Mouse (Mus musculus): ENCODE measurements around the gene Cdk17. TPM values are rescaled to one million over a fixed set of nuclear protein-coding genes. Genes with fewer than 3 reads are reported as not detected.
A peak's percentile ranks its signal among the peaks of the same experiment; 100 is the strongest.

Cdk17 gene
- polyA plus RNA-seq, 3 experiments from 2014 or later: 40.0 to 51.5 (median 43.0) TPM

DNA sequence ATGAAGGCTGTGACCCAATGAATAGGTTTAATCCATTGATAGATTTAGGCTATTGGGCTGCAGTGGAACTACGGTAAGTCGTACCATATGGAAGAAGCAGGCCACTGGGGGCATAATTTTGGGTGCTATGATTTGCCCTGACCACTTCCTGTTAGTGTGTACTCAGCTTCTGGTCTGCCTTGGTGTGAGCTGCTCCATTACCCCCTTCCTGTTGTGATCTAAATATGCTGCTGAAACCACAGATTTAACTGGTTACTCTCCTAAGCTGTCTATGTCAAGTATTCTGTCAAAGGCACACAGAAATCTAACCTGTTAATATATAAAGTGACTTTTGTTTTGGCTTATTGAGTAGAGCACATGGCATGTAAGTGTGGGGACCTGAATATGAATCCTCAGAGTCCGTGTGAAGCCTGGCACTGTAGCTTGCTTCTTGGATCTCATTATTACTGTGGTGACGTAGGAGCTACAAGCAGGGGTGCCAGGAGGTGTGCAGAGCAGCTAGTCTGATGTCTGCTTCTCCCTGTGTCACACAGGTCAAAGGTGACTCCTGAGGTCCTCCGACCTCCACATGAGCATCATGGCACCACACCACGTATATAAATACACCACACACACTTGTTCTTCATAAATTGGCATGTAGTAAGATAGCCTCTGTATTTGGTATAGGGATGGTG lies 10.6 kb downstream of the Cdk17 start:
- peak; percentile 87 for ATAC-seq

DNA sequence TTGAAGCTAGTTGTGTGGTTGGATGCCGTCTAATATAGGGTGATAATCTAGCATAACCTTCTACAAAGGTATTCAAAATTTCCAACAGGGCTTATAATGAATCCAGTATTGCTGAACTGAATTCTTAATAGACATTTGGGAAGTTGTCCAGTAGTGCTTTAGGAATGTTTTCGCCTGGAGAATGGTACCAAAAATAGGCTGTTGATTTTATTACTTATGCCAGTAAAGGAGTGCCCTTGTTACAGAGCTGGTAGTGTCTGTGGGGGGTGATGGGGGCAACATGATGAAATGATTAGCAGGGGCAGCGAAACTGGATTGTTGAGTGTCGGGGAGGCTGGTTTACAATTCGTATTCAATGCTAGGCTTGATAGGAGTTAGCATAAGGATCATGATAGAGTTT lies 16.8 kb downstream of the Cdk17 start:
- ATAC-seq: no peak

- peak; percentile 3 for ATAC-seq
These were observed 17.2 kb downstream of the Cdk17 start for GRCm38 (mm10) chr10:93177874-93178273.

GRCm38 (mm10) chr10:93178662-93179061 lies 18.0 kb downstream of the Cdk17 start:
- no peak for ATAC-seq

- peak; percentile 31 for ATAC-seq
These were observed 19.2 kb downstream of the Cdk17 start for GRCm38 (mm10) chr10:93179669-93180460.

DNA sequence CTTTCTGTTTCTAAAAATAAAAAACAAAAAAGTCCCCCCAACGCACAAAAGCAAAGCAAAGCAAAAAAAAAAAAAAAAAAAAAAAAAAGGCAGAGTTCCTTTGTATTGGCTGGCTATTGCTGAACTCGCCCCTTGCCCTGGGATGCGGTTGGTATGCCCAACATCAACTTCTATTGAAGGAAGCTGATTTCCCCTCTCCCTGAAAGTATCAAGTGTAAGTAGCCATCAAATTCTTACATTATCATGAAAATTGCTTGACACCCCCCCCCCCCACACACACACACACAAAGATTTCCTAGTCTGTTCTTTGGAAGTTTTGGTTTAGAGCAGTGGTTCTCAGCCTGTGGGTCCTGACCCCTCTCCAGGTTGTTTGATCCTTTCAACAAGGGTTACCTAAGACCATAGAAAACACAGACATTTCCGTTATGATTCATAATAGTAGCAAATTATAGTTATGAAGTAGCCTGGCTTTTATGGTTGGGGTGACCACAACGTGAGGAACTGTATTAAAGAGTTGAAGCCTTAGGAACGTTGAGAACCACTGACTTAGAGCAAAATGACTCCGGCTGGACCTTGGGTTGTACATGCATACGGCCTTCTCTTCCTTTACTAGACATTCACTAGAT lies 23.8 kb downstream of the Cdk17 start:
- peak; percentile 44 for ATAC-seq

DNA sequence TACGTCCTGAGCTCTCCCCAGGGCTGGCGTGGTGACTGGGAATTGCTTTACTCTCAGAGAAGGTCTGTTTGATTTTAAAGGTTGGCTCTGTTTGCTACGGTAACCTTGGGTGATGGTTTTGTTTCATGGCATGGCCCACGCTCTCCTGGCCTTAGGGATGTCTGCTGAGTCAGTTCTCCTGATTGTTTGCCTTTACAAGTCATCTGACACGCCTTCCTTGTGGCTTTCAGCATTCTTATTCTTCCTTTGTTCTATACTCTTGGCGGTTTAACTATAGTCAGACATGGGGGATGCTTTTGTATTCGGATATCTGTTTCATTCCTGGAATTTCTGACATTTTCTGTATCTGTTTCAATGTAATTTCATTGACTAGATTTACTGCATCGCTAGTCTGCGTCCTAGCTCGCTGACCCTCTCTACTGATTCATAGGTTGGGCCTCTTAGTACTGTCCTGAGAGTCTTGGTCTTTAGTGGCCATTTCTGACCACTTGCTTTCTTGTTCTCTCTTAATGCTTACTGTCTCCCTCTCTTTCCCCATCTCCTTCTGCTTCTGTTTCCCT lies 27.8 kb downstream of the Cdk17 start:
- peak; percentile 23 for ATAC-seq

- ATAC-seq: no peak
These were observed 30.0 kb downstream of the Cdk17 start for GRCm38 (mm10) chr10:93190475-93191262.

- no peak for ATAC-seq
These were observed 36.4 kb downstream of the Cdk17 start for GRCm38 (mm10) chr10:93197092-93197491.

DNA sequence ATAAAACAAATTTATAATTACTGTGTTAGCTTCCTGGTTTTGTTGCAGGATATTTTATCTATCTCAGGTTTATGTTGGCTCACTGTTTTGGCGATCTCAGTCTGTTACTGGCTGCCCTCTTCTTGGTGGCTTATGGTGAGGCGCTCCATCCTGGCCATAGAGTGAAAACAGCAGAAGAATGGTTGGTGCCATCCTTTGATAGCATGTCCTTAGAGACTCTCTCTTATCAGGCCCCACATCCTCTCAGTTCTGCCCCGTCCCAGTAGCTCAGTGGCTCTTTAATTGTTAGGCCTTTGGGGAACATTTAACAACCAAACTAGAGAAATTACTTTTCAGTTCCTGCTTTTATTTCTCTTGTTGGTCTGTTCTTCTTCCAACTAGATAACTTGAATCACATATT lies 38.3 kb downstream of the Cdk17 start:
- ATAC-seq: no peak

- no peak for ATAC-seq
These were observed 41.3 kb downstream of the Cdk17 start for GRCm38 (mm10) chr10:93201846-93202458.

GRCm38 (mm10) chr10:93205287-93205956 lies 44.7 kb downstream of the Cdk17 start:
- peak; percentile 46 for ATAC-seq

DNA sequence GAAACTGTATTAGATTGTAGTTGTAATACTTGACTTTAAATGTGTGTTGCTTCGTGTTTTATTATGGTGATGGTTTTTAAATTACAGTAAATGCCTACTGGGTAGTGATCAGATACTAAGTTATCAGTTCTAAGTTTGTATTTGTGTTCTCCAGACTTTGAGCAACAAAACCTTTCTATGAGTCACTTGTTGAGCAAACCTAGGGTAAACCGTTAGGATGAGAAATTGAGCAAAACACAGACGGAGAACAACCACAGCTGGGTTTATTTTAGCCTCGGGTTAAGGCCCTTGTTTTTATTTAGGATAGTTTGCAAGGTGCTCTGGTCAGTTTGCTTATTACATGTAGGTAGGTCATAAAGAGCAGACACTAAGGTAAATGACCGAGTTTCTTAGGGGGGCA lies 46.5 kb downstream of the Cdk17 start:
- ATAC-seq: no peak

DNA sequence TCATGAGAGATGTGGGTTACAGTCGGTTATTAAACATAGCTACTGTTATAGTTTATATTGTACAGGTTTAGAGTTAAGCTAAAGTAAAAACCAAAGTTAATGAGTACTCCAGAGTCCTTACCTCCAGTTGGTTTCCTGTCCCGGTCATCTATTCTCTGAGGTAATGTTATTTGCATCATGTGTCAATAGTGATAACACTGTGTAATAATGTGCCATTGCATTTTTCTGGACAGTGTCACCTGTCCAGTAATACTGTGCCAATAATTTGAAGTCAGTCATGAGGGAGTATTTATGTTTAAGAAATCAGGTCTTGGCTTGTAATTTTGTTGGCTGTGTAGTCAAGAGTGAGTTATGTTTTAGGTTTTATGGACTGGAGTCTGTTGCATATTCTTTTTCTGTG lies 52.0 kb downstream of the Cdk17 start:
- ATAC-seq: no peak

DNA sequence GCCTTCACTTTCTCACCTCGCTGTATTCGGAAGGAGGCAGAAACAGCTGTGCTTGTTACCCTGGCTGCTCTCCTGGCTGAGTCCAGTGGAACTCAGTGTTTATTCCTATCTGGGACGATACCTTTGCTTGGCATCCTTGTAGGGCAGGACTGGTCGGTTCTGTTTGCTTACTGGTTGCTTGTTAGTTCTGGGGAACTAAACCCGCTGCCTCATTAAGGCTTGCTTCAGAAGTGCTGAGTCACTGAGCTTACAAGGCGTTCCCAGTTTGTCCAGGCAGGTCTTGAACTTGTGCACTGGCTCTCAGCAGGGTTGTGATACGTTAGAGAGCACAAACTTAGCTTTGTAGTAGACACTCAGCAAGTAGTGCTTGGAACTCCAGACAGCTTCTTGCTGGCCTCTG lies 52.7 kb downstream of the Cdk17 start:
- no peak for ATAC-seq

- ATAC-seq: no peak
These were observed 53.6 kb downstream of the Cdk17 start for GRCm38 (mm10) chr10:93214251-93214650.

- ATAC-seq: no peak
These were observed 54.5 kb downstream of the Cdk17 start for GRCm38 (mm10) chr10:93215051-93215763.

DNA sequence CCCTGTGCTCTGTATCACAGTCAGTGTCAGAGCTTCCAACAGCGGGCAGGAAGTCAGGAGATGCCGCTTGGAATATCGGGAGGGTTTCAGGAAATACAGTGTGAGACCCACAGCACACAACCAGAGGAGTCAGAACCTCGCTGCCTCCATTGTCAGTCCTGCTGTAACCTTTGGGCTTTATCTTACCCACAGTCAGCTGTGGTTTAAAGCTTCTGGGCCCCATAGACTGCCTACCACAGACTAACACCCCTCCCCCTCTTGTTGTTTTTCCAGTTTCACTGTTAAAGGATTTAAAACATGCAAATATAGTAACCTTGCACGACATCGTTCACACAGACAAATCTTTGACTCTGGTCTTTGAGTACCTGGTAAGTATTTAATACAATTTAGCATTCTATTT lies 65.1 kb downstream of the Cdk17 start:
- ATAC-seq: peak; percentile 61

DNA sequence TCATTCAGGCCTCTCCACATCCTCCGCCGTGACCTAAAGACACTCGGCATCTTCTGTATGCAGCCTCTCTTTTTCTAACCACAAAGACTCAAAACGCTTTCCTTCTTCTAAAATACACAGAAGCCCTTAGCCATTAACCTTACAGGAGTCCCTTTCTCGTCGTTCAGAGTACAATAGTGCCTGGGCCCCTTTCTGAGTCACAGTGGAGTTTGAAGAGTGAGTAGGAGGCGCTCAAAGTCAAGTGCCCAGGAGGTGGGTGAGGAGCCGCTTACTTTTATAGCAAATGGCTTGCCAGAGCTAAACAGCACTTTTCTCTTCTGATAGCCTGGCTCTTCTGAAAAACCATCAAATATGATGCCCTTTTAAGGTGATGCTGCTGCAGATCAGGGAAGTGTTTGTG lies 67.2 kb downstream of the Cdk17 start:
- ATAC-seq: peak; percentile 90

DNA sequence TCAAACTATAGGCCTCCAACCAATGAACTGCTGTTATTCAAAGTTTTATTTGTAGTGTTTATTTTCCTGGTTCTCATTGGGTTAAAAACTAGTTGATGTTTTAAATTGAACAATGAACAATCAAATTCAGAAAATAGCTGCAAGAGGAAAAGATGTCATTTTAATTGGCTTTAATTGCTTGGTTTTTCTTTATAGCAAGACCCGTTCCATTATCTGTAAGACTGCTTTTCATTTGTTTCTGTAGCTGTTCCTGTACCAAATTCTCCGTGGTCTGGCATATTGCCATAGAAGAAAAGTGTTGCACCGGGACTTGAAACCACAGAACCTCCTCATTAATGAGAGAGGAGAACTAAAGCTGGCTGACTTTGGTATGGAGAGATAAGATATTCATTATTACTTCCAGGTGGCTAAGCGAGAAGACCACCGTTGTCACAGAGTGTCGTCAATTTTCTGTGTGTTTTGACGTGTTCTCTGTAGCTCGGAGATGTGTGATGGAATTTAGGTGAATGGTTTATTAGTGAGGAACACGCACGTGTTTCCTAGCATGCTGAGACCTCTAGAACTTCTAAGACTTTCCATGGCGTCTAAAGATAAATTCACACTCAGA lies 67.8 kb downstream of the Cdk17 start:
- peak; percentile 20 for ATAC-seq

Measured in inflammation-experienced regulatory T-cells, adult 6 months (primary cell).